ENCODE assay signal across 18 mouse cellular contexts in the genomic region with DNA sequence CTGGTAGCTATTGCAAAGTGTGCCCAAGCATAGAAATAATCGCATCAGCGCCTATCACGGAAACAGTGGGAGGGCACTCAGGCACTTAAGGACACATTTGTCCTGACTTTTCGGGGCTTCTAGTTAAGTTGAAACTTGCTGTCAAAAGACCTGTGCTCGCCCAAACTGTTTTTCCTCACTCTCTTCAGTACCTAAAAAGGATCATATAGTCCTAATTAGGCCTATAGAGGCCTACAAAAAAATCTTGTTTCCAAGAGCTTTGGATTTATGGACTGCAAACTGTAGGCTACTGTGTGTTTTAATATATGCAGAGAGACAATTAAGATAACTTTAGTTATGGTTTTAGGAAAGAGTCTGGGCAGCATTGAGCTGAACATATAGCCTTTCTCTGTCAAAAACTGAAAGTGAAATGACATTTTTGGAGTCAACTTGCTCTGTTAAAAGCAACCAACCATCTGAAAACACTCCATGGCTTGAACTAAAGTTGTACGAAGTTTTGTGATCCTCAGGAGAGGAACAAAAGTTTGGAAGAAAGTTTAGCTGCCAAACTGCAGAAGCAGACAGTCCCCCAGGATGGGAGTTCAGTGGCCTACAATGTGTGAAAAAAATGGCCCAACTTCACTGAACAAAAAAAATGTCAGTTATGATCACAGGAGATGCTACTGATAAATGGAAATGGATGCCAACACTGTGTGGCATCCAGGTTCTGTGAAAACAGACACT. TPM values are rescaled to one million over a fixed set of nuclear protein-coding genes. Genes with fewer than 3 reads are reported as not detected.
"Had no signal": no experiment of that assay in that cellular context is flagged by ENCODE, and none has a peak within 500 bp of the region (broad histone marks: within the 10 kb centered on the region; RNA-seq: fewer than 3 reads in every experiment).

No protein-coding gene starts in this region.

- H3K9me3 ChIP-seq: lung, embryonic 15.5 days; megakaryocyte, embryonic 14.5 days; midbrain, embryonic 13.5 days; midbrain, embryonic 15.5 days; neural tube, embryonic 12.5 days had no signal

- H3K27me3 ChIP-seq: lung, embryonic 15.5 days; megakaryocyte, embryonic 14.5 days; midbrain, embryonic 13.5 days; midbrain, embryonic 15.5 days; neural tube, embryonic 12.5 days had no signal

- DNase-seq: lung, adult 2 months; lung, postnatal 14 days; lung, postnatal 36 days; right cerebral cortex, postnatal 14 days; thymus, adult 18-20 months; thymus, postnatal 14 days; thymus, postnatal 36 days had no signal

- H3K36me3 ChIP-seq: lung, embryonic 15.5 days; midbrain, embryonic 13.5 days; midbrain, embryonic 15.5 days; neural tube, embryonic 12.5 days had no signal

- ATAC-seq: lung, postnatal 0 days; midbrain, embryonic 13.5 days; midbrain, embryonic 15.5 days had no signal

- H3K4me2 ChIP-seq: lung, embryonic 15.5 days; midbrain, embryonic 11.5 days; midbrain, embryonic 13.5 days; midbrain, embryonic 15.5 days; neural tube, embryonic 12.5 days had no signal

- H3K4me1 ChIP-seq: lung, embryonic 15.5 days; megakaryocyte, embryonic 14.5 days; midbrain, embryonic 13.5 days; midbrain, embryonic 15.5 days; neural tube, embryonic 12.5 days had no signal

- H3K9ac ChIP-seq: lung, embryonic 15.5 days; midbrain, embryonic 13.5 days; midbrain, embryonic 15.5 days; neural tube, embryonic 12.5 days had no signal

- H3K27ac ChIP-seq: lung, embryonic 15.5 days; macrophage; midbrain, embryonic 13.5 days; midbrain, embryonic 15.5 days; neural tube, embryonic 12.5 days had no signal

- H3K4me3 ChIP-seq: lung, embryonic 15.5 days; megakaryocyte, embryonic 14.5 days; midbrain, embryonic 13.5 days; midbrain, embryonic 15.5 days; neural tube, embryonic 12.5 days had no signal

RNA-seq across cellular contexts. Expression of a gene that starts 55.9 kb away (rescaled TPM):
- total RNA-seq: megakaryocyte progenitor cell, adult 5-6 weeks; monocyte, adult 5-6 weeks; neutrophil, adult 5-6 weeks had no signal
- polyA plus RNA-seq: macrophage had no signal
